Mouse (Mus musculus): Measurements from ENCODE around the gene Dync1i1.

DNA sequence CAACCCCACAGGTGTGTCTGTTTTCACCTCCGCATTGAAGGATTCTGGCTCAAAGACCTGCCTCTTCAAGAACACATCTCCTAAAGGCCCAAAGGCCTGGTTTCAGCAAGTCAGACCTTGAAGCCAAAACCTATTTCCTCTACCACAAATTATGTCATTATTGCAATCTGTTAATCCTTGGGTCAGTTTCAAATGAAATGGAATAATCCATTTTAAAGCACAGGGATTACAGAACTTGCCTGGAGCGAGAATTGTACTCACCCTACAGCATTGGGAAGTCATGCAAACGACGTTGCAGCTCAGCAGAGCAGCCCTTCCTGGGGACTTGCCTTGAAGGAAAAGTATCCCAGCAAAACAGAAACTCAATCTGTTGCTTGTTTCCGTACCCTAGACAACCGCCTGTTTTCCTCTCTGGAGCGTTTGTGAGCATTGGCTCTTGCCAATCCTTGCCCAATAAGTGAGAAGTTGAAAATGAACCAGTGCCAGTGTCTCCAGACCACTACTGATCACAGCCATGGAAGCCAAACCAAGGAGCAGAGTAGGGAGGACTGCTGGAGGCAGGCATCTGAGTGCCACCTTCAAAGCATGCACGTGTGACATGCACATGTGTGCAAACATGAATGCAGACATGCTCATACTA lies 241.5 kb downstream of the Dync1i1 start:
- TF ChIP-seq CTCF (IDR thresholded peaks at IDR 0.05; ENCODE audit: borderline replicate concordance, insufficient read depth, low read length) = no peak
- TF ChIP-seq POLR2A (IDR thresholded peaks at IDR 0.05; ENCODE audit: low read depth, low read length) = no peak
